Mouse (Mus musculus) kidney, adult 2 months (tissue): Measurements from ENCODE around the gene Fancl. TPM values are rescaled to one million over a fixed set of nuclear protein-coding genes. Genes with fewer than 3 reads are reported as not detected.

Experiments
- DNase-seq: peaks from one replicate; pipeline ENCODE4 v3.0.0; 2021
- H3K27ac ChIP-seq: fragments of 200-500 bp; 2 replicates; pipeline ENCODE4 v1.5.1; 2012; ENCODE audit warnings: low read depth, low read length, control low read depth, inconsistent platforms; ENCODE audit not compliant: insufficient read depth
- H3K27me3 ChIP-seq: fragments of 200-500 bp; replicated peaks from 2 replicates; pipeline ENCODE4 v1.6.1; 2012; ENCODE audit warnings: mild to moderate bottlenecking, moderate library complexity, low read length, inconsistent platforms; ENCODE audit not compliant: control insufficient read depth, insufficient read depth
- H3K36me3 ChIP-seq: fragments of 200-500 bp; 2 replicates; pipeline ENCODE4 v1.6.1; 2012; ENCODE audit warnings: mild to moderate bottlenecking, moderate library complexity, low read length, inconsistent platforms; ENCODE audit not compliant: control insufficient read depth, insufficient read depth
- H3K4me1 ChIP-seq: fragments of 200-500 bp; 2 replicates; pipeline ENCODE4 v1.6.1; 2011; ENCODE audit warnings: low read length; ENCODE audit not compliant: control insufficient read depth, insufficient read depth
- H3K4me3 ChIP-seq: fragments of 200-500 bp; 2 replicates; pipeline ENCODE4 v1.5.1; 2011; ENCODE audit warnings: mild to moderate bottlenecking, low read depth, low read length, control low read depth; ENCODE audit not compliant: insufficient read depth
- CTCF ChIP-seq: fragments of 200-500 bp; conservative IDR thresholded peaks from 2 replicates; pipeline ENCODE4 v1.5.1; 2011; ENCODE audit warnings: low read depth, mild to moderate bottlenecking, control low read depth, low read length, moderate library complexity, mixed read lengths; ENCODE audit not compliant: insufficient read depth, insufficient read length
- POLR2A ChIP-seq: fragments of 200-500 bp; IDR thresholded peaks from one replicate; pipeline ENCODE4 v1.6.1; 2011; ENCODE audit warnings: low read depth, low read length, control low read depth
- WGBS: fragments of 180-500 bp; shearing (Covaris S2); methylation state at CpG from one replicate; pipeline ENCODE4 v1.1.7; 2018; 5-methylcytosine and 5-hydroxymethylcytosine counted together
- polyA plus RNA-seq: library from polyadenylated mRNA; depleted of rRNA; stranded (reverse); fragments of >200 nt; gene quantifications from 2 replicates; pipeline ENCODE4 v1.2.3, GENCODE M21; 2012

Gene Fancl
- polyA plus RNA-seq, 1 experiment = 2.9 TPM

- Histone ChIP-seq H3K4me1 (no peaks in the 10 kb centered on the region), H3K4me3 (peak overlapping the region; percentile 71), H3K27ac (peak overlapping the region; percentile 88), H3K27me3 (no peaks in the 10 kb centered on the region), H3K36me3 (no peaks in the 10 kb centered on the region)
- TF ChIP-seq CTCF = peak; percentile 47
- TF ChIP-seq POLR2A = no peak
- under 1% methylated on average over 42 of the region's 42 CpGs for WGBS
- peak; percentile 96 for DNase-seq
Observed at GRCm38 (mm10) chr11:26387087-26387611, 1.2 kb downstream of the Fancl start.

- no peaks in the 10 kb centered on the region for H3K27me3 ChIP-seq
- 44% methylated on average over 3 of the region's 3 CpGs for WGBS
- H3K36me3 ChIP-seq = no peaks in the 10 kb centered on the region
- H3K4me1 ChIP-seq = no peaks in the 10 kb centered on the region
- H3K4me3 ChIP-seq = no peak overlapping the region
- TF ChIP-seq CTCF (no peak), POLR2A (no peak)
- no peak overlapping the region for H3K27ac ChIP-seq
- no peak for DNase-seq
Observed at GRCm38 (mm10) chr11:26395561-26395960, 9.6 kb downstream of the Fancl start.

GRCm38 (mm10) chr11:26412972-26413371 is 27.0 kb downstream of the Fancl start:
- TF ChIP-seq CTCF (no peak), POLR2A (no peak)
- 95% methylated on average over 3 of the region's 3 CpGs for WGBS

GRCm38 (mm10) chr11:26421472-26421871 is 35.5 kb downstream of the Fancl start:
- Histone ChIP-seq H3K36me3 (no peaks in the 10 kb centered on the region), H3K27ac (no peak overlapping the region), H3K4me3 (no peak overlapping the region), H3K4me1 (no peaks in the 10 kb centered on the region), H3K27me3 (no peaks in the 10 kb centered on the region)
- DNase-seq = no peak
- 83% methylated on average over 2 of the region's 2 CpGs for WGBS
- TF ChIP-seq CTCF = no peak
- TF ChIP-seq POLR2A = no peak

More at GRCm38 (mm10) chr11:26412972-26413371, 27.0 kb downstream of the Fancl start:
- Histone ChIP-seq H3K4me1 (no peaks in the 10 kb centered on the region), H3K27ac (no peak overlapping the region), H3K36me3 (no peaks in the 10 kb centered on the region), H3K27me3 (no peaks in the 10 kb centered on the region), H3K4me3 (no peak overlapping the region)
- no peak for DNase-seq

- H3K27me3 ChIP-seq = no peaks in the 10 kb centered on the region
- H3K4me1 ChIP-seq = no peaks in the 10 kb centered on the region
- TF ChIP-seq POLR2A (no peak), CTCF (no peak)
- no peaks in the 10 kb centered on the region for H3K36me3 ChIP-seq
- no peak for DNase-seq
- H3K27ac ChIP-seq = no peak overlapping the region
- H3K4me3 ChIP-seq = no peak overlapping the region
Observed at GRCm38 (mm10) chr11:26434229-26434628, 48.3 kb downstream of the Fancl start.

GRCm38 (mm10) chr11:26437818-26438217 is 51.9 kb downstream of the Fancl start:
- Histone ChIP-seq H3K36me3 (no peaks in the 10 kb centered on the region), H3K4me3 (no peak overlapping the region), H3K27ac (no peak overlapping the region), H3K27me3 (no peaks in the 10 kb centered on the region), H3K4me1 (no peaks in the 10 kb centered on the region)
- whole genome bisulfite sequencing = 90% methylated on average over 13 of the region's 13 CpGs
- DNase-seq = no peak
- TF ChIP-seq CTCF (no peak), POLR2A (no peak)

- no peak for DNase-seq
- WGBS = 44% methylated on average over 1 of the region's 1 CpGs
- TF ChIP-seq POLR2A (no peak), CTCF (no peak)
Observed at GRCm38 (mm10) chr11:26441121-26441520, 55.2 kb downstream of the Fancl start.

GRCm38 (mm10) chr11:26444374-26444773 is 58.4 kb downstream of the Fancl start:
- Histone ChIP-seq H3K27ac (no peak overlapping the region), H3K4me1 (no peaks in the 10 kb centered on the region), H3K27me3 (no peaks in the 10 kb centered on the region), H3K36me3 (no peaks in the 10 kb centered on the region), H3K4me3 (no peak overlapping the region)
- TF ChIP-seq CTCF (no peak), POLR2A (no peak)
- peak; percentile 10 for DNase-seq

More at GRCm38 (mm10) chr11:26441121-26441520, 55.2 kb downstream of the Fancl start:
- Histone ChIP-seq H3K27me3 (no peaks in the 10 kb centered on the region), H3K27ac (no peak overlapping the region), H3K4me1 (no peaks in the 10 kb centered on the region), H3K36me3 (no peaks in the 10 kb centered on the region), H3K4me3 (no peak overlapping the region)
